Mouse (Mus musculus): ENCODE results near the gene Atp8a1.

- TF ChIP-seq CTCF (IDR thresholded peaks at IDR 0.05; ENCODE audit: control insufficient read depth, insufficient read depth, insufficient read length) (no peak), MAX (IDR thresholded peaks at IDR 0.05) (no peak), USF1 (IDR thresholded peaks at IDR 0.05; ENCODE audit: low read depth) (no peak), CEBPB (IDR thresholded peaks at IDR 0.05; ENCODE audit: low read depth) (no peak), FOSL1 (IDR thresholded peaks at IDR 0.05; ENCODE audit: insufficient read depth, low read length, poor library complexity, severe bottlenecking) (no peak), MYOG (IDR thresholded peaks at IDR 0.05; ENCODE audit: control insufficient read depth, extremely low read depth, insufficient read length) (no peak)
Measured at GRCm38 (mm10) chr5:67813334-67813733, 33.9 kb downstream of the Atp8a1 start.

Data from C2C12 (cell line).